In genomic region chr14:25783220-25783619, GRCm38 (mm10) we compare ENCODE assay signal across 29 mouse cellular contexts. TPM values are rescaled to one million over a fixed set of nuclear protein-coding genes. Genes with fewer than 3 reads are reported as not detected.
DNase-seq lines count a peak whose midpoint lies in the region; ATAC-seq and TF ChIP-seq lines count a peak whose summit lies in the region.
"Had no signal": no experiment of that assay in that cellular context is flagged by ENCODE, and none has a peak within 500 bp of the region (broad histone marks: within the 10 kb centered on the region; RNA-seq: fewer than 3 reads in every experiment).

No protein-coding gene starts in this region.

- no peak for ATAC-seq in kidney, embryonic 14.5 days (ENCODE audit: low FRiP score, low TSS enrichment)
- ATAC-seq in liver, embryonic 11.5 days (replicated peaks; ENCODE audit: low FRiP score), result no peak
- ATAC-seq in stomach, embryonic 15.5 days (ENCODE audit: insufficient read depth, low FRiP score, low read depth), result no peak
- ATAC-seq: CD4-positive, CD25-positive, alpha-beta regulatory T cell, adult 4 months; forebrain, embryonic 16.5 days; hindbrain, embryonic 16.5 days; midbrain, embryonic 15.5 days had no signal

- H3K9me3 ChIP-seq in kidney, embryonic 14.5 days (ENCODE audit: control insufficient read depth, low read length), result no peaks in the 10 kb centered on the region
- H3K9me3 ChIP-seq in liver, embryonic 11.5 days (ENCODE audit: control insufficient read depth, low read length), result no peaks in the 10 kb centered on the region
- no peaks in the 10 kb centered on the region for H3K9me3 ChIP-seq in embryonic facial prominence, embryonic 10.5 days
- H3K9me3 ChIP-seq in stomach, embryonic 15.5 days, result no peaks in the 10 kb centered on the region
- H3K9me3 ChIP-seq: limb, embryonic 15.5 days; liver, embryonic 15.5 days; midbrain, embryonic 10.5 days; midbrain, embryonic 15.5 days; neural tube, embryonic 15.5 days had no signal

- H3K4me1 ChIP-seq in kidney, embryonic 14.5 days (ENCODE audit: control insufficient read depth, insufficient read depth, low read length), result peaks cover 18% of the 10 kb centered on the region
- peaks cover 4% of the 10 kb centered on the region for H3K4me1 ChIP-seq in liver, adult 2 months (ENCODE audit: control insufficient read depth, insufficient read depth, low read length)
- H3K4me1 ChIP-seq in liver, embryonic 11.5 days (replicated peaks; ENCODE audit: control insufficient read depth, insufficient read depth, low read length), result peaks cover 8% of the 10 kb centered on the region; the same call in 1 of the 2 replicates
- H3K4me1 ChIP-seq in embryonic facial prominence, embryonic 10.5 days, result peaks cover 30% of the 10 kb centered on the region
- peaks cover 32% of the 10 kb centered on the region for H3K4me1 ChIP-seq in stomach, embryonic 15.5 days
- H3K4me1 ChIP-seq: liver, embryonic 15.5 days; midbrain, embryonic 15.5 days had no signal

- TF ChIP-seq CTCF in liver, adult 2 months (IDR thresholded peaks at IDR 0.05; ENCODE audit: low read depth, low read length), result no peak

- DNase-seq in kidney, postnatal 36 days, result no peak
- DNase-seq in liver, adult 2 months (ENCODE audit: extremely low read depth, low read depth, low spot score), result peak; percentile 82
- no peak for DNase-seq in liver, embryonic 11.5 days (ENCODE audit: low spot score)
- DNase-seq in embryonic facial prominence, embryonic 10.5 days (ENCODE audit: low spot score), result no peak
- no peak for DNase-seq in cerebellum, adult 9-11 months
- DNase-seq: adrenal gland, postnatal 14 days; cerebellum, adult 11 months; cerebellum, adult 9-10 months; embryo, embryonic 11 days; gastrocnemius, adult 2 months; gastrocnemius, postnatal 36 days; heart, adult 18-20 months; kidney, postnatal 10 days; lung, postnatal 10 days; retina, postnatal 1 day; right cerebral cortex, postnatal 14 days; thymus, postnatal 4 days had no signal

- 21% methylated on average over 7 of the region's 7 CpGs for WGBS in kidney, embryonic 14.5 days
- WGBS in liver, adult 2 months, result 16% methylated on average over 7 of the region's 7 CpGs
- 37% methylated on average over 7 of the region's 7 CpGs for WGBS in liver, embryonic 11.5 days
- WGBS in embryonic facial prominence, embryonic 10.5 days, result 39% methylated on average over 7 of the region's 7 CpGs
- 25% methylated on average over 7 of the region's 7 CpGs for WGBS in stomach, embryonic 15.5 days

- no peaks in the 10 kb centered on the region for H3K36me3 ChIP-seq in kidney, embryonic 14.5 days (ENCODE audit: control insufficient read depth, insufficient read depth, low read length)
- H3K36me3 ChIP-seq in liver, adult 2 months (ENCODE audit: control insufficient read depth, insufficient read depth, low read length), result no peaks in the 10 kb centered on the region
- no peaks in the 10 kb centered on the region for H3K36me3 ChIP-seq in liver, embryonic 11.5 days (ENCODE audit: control insufficient read depth, insufficient read depth, low read length)
- no peaks in the 10 kb centered on the region for H3K36me3 ChIP-seq in embryonic facial prominence, embryonic 10.5 days (replicated peaks)
- no peaks in the 10 kb centered on the region for H3K36me3 ChIP-seq in stomach, embryonic 15.5 days
- H3K36me3 ChIP-seq: limb, embryonic 15.5 days; liver, embryonic 15.5 days; midbrain, embryonic 10.5 days; midbrain, embryonic 15.5 days; neural tube, embryonic 15.5 days had no signal

- TF ChIP-seq POLR2A in liver, adult 2 months (IDR thresholded peaks at IDR 0.05; ENCODE audit: extremely low read depth, insufficient read depth, low read length), result no peak

- no peaks in the 10 kb centered on the region for H3K27me3 ChIP-seq in kidney, embryonic 14.5 days (ENCODE audit: control insufficient read depth, insufficient read depth, low read length)
- no peaks in the 10 kb centered on the region for H3K27me3 ChIP-seq in liver, adult 2 months (ENCODE audit: control insufficient read depth, insufficient read depth, low read length)
- no peaks in the 10 kb centered on the region for H3K27me3 ChIP-seq in liver, embryonic 11.5 days (replicated peaks; ENCODE audit: control insufficient read depth, insufficient read depth, low read length)
- H3K27me3 ChIP-seq in embryonic facial prominence, embryonic 10.5 days (replicated peaks; ENCODE audit: low read depth, poor library complexity, severe bottlenecking), result no peaks in the 10 kb centered on the region
- no peaks in the 10 kb centered on the region for H3K27me3 ChIP-seq in stomach, embryonic 15.5 days (replicated peaks)
- H3K27me3 ChIP-seq: limb, embryonic 15.5 days; liver, embryonic 15.5 days; midbrain, embryonic 15.5 days; neural tube, embryonic 15.5 days had no signal

- H3K9ac ChIP-seq in kidney, embryonic 14.5 days (ENCODE audit: low read depth, low read length), result no peak overlapping the region
- H3K9ac ChIP-seq in liver, adult 2 months (ENCODE audit: low read depth, low read length), result no peak overlapping the region
- H3K9ac ChIP-seq in liver, embryonic 11.5 days (ENCODE audit: low read depth, low read length), result no peak overlapping the region
- no peak overlapping the region for H3K9ac ChIP-seq in stomach, embryonic 15.5 days
- H3K9ac ChIP-seq: limb, embryonic 15.5 days; liver, embryonic 15.5 days; midbrain, embryonic 15.5 days; neural tube, embryonic 15.5 days had no signal

- peak overlapping the region; percentile 37; the same call in 1 of the 2 replicates for H3K27ac ChIP-seq in kidney, embryonic 14.5 days (ENCODE audit: low read depth, low read length)
- no peak overlapping the region for H3K27ac ChIP-seq in liver, adult 2 months (replicated peaks; ENCODE audit: insufficient read depth, low read depth, low read length)
- no peak overlapping the region for H3K27ac ChIP-seq in liver, embryonic 11.5 days (ENCODE audit: low read depth, low read length)
- H3K27ac ChIP-seq in embryonic facial prominence, embryonic 10.5 days (replicated peaks), result peak overlapping the region; percentile 57; the same call in 1 of the 2 replicates
- H3K27ac ChIP-seq in stomach, embryonic 15.5 days, result peak overlapping the region; percentile 8; the same call in 1 of the 2 replicates
- H3K27ac ChIP-seq: gastrocnemius, adult 2 months; left cerebral cortex, adult 2 months; limb, embryonic 15.5 days; liver, embryonic 15.5 days; midbrain, embryonic 10.5 days; midbrain, embryonic 15.5 days; neural tube, embryonic 15.5 days had no signal

- H3K4me3 ChIP-seq in kidney, embryonic 14.5 days (ENCODE audit: low read length), result no peak overlapping the region
- H3K4me3 ChIP-seq in liver, adult 2 months (ENCODE audit: insufficient read depth, low read depth, low read length), result no peak overlapping the region
- H3K4me3 ChIP-seq in liver, embryonic 11.5 days (ENCODE audit: low read depth, low read length), result no peak overlapping the region
- H3K4me3 ChIP-seq in embryonic facial prominence, embryonic 10.5 days, result no peak overlapping the region
- H3K4me3 ChIP-seq in stomach, embryonic 15.5 days (replicated peaks), result no peak overlapping the region
- H3K4me3 ChIP-seq: erythroblast, embryonic 14.5 days; gastrocnemius, adult 2 months; left cerebral cortex, adult 2 months; limb, embryonic 15.5 days; liver, embryonic 15.5 days; midbrain, embryonic 10.5 days; midbrain, embryonic 15.5 days; neural tube, embryonic 15.5 days had no signal

- no peaks in the 10 kb centered on the region for H3K79me2 ChIP-seq in liver, adult 2 months (ENCODE audit: control insufficient read depth, insufficient read depth, low read length)

- H3K4me2 ChIP-seq in kidney, embryonic 14.5 days (replicated peaks; ENCODE audit: low read depth, low read length), result no peak overlapping the region
- no peak overlapping the region for H3K4me2 ChIP-seq in liver, embryonic 11.5 days
- no peak overlapping the region for H3K4me2 ChIP-seq in stomach, embryonic 15.5 days
- H3K4me2 ChIP-seq: limb, embryonic 15.5 days; liver, embryonic 15.5 days; midbrain, embryonic 15.5 days; neural tube, embryonic 15.5 days had no signal

RNA-seq across cellular contexts. Expression of gene Zcchc24, which starts 14.4 kb away (rescaled TPM):
- polyA plus RNA-seq in kidney, embryonic 14.5 days (2014; fragmentation: Nextera tagmentation; extraction: Ambion mirVana), result 17.0 and 24.0 TPM in 2 replicates
- 27.3 and 28.7 TPM in 2 replicates for total RNA-seq in liver, adult 2 months (2014; rRNA removed)
- polyA plus RNA-seq in liver, adult 2 months (2012; rRNA removed), result 53.0 and 57.7 TPM in 2 replicates
- polyA plus RNA-seq in liver, embryonic 11.5 days (2014; fragmentation: Nextera tagmentation; extraction: Ambion mirVana), result 11.3 and 13.4 TPM in 2 replicates
- 12.9 and 15.2 TPM in 2 replicates for polyA plus RNA-seq in embryonic facial prominence, embryonic 10.5 days (2016; fragmentation: Nextera tagmentation; extraction: Ambion mirVana)
- 25.7 and 26.9 TPM in 2 replicates for polyA plus RNA-seq in stomach, embryonic 15.5 days (2015; fragmentation: Nextera tagmentation; extraction: Ambion mirVana)

RNA-seq across cellular contexts. Expression of gene Anxa11, which starts 58.7 kb away (rescaled TPM):
- 29.1 and 44.5 TPM in 2 replicates for polyA plus RNA-seq in kidney, embryonic 14.5 days (2014; fragmentation: Nextera tagmentation; extraction: Ambion mirVana)
- 11.7 and 14.5 TPM in 2 replicates for total RNA-seq in liver, adult 2 months (2014; rRNA removed)
- polyA plus RNA-seq in liver, adult 2 months (2012; rRNA removed), result 30.5 and 33.6 TPM in 2 replicates
- 13.1 and 16.5 TPM in 2 replicates for polyA plus RNA-seq in liver, embryonic 11.5 days (2014; fragmentation: Nextera tagmentation; extraction: Ambion mirVana)
- 5.3 and 6.1 TPM in 2 replicates for polyA plus RNA-seq in embryonic facial prominence, embryonic 10.5 days (2016; fragmentation: Nextera tagmentation; extraction: Ambion mirVana)
- polyA plus RNA-seq in stomach, embryonic 15.5 days (2015; fragmentation: Nextera tagmentation; extraction: Ambion mirVana), result 44.6 and 46.8 TPM in 2 replicates

Comparison
In these comparisons a context has a peak if more than half of its experiments do, and no peak if none do; other contexts are left out.
1. H3K27ac ChIP-seq: peak in kidney, embryonic 14.5 days (single experiment), embryonic facial prominence, embryonic 10.5 days (single experiment) and stomach, embryonic 15.5 days (single experiment); none in liver, adult 2 months (single experiment) and liver, embryonic 11.5 days (single experiment).